Mouse (Mus musculus): ENCODE data around the gene Ppil4. TPM values are rescaled to one million over a fixed set of nuclear protein-coding genes. Genes with fewer than 3 reads are reported as not detected.
A peak's percentile ranks its signal among the peaks of the same experiment; 100 is the strongest.

The Ppil4 gene
- polyA plus RNA-seq, 1 experiment from 2014 or later = 38.8 TPM

DNA sequence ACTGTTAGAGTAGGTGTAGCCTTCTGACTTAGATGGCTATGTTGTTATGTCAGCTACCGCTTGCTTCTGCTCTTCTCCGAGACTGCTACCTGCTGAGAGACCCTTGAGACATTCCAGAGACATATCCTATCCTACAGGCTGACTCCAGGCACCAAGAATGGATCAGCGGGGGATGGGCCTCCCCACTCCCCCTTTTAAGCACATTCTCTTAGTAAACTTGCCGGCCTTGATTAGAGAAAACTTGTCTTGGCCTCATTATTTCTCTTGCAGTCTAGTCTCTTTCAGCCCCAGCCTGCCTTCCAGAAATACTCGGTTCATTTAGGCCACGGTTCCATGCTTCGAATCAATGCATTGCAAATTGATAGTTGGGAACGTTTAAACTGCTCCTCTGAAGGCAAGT is 77.1 kb downstream of the Ppil4 start:
- no peaks in the 10 kb centered on the region for H3K9me3 ChIP-seq
- H3K4me3 ChIP-seq = no peak overlapping the region
- H3K36me3 ChIP-seq = no peaks in the 10 kb centered on the region
- peaks cover 32% of the 10 kb centered on the region for H3K27me3 ChIP-seq (ENCODE audit: insufficient read depth, poor library complexity, severe bottlenecking)
- no peak for DNase-seq (ENCODE audit: low spot score)
- 48% methylated on average over 8 of the region's 8 CpGs for WGBS
- no peak overlapping the region for H3K27ac ChIP-seq
- peaks cover 22% of the 10 kb centered on the region for H3K4me1 ChIP-seq

- Histone ChIP-seq H3K4me1 (peaks cover 22% of the 10 kb centered on the region), H3K27ac (no peak overlapping the region), H3K9me3 (no peaks in the 10 kb centered on the region), H3K4me3 (no peak overlapping the region), H3K36me3 (no peaks in the 10 kb centered on the region), H3K27me3 (ENCODE audit: insufficient read depth, poor library complexity, severe bottlenecking) (peaks cover 32% of the 10 kb centered on the region)
- 63% methylated on average over 11 of the region's 11 CpGs for WGBS
- peak; percentile 71 for DNase-seq (ENCODE audit: low spot score)
Observed at GRCm38 (mm10) chr10:7870571-7871315, 78.1 kb downstream of the Ppil4 start.

DNA sequence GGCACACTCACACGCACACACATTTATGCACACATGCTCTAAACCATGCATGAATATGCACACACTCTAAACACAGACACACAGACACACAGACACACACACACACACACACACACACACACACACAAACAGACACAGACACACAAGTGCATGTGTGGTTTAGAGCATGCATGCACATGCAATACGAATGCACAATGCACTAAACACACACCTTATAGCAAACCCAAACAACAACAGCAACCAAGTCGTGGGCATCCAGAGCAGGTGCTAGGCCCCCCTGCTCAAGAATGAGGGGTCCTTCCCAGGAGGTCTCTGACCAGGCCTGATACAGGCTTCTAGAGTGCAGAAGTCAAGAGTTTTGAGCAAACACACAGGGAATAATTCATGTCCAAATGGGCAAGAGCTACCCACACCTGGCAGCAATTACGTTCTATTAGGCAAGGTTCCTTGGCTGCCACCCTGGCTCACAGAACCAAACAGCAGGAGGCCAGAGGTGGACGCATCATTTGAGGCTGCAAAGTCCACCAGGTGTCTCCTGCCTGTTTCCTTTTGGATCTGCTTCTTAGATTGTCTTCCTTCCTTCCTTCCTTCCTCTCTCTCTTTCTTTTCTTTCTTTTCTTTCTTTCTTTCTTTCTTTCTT is 78.8 kb downstream of the Ppil4 start:
- no peaks in the 10 kb centered on the region for H3K36me3 ChIP-seq
- peaks cover 27% of the 10 kb centered on the region for H3K27me3 ChIP-seq (ENCODE audit: insufficient read depth, poor library complexity, severe bottlenecking)
- H3K27ac ChIP-seq = no peak overlapping the region
- no peak overlapping the region for H3K4me3 ChIP-seq
- no peaks in the 10 kb centered on the region for H3K9me3 ChIP-seq
- 82% methylated on average over 5 of the region's 5 CpGs for WGBS
- DNase-seq (ENCODE audit: low spot score) = peak; percentile 62
- peaks cover 22% of the 10 kb centered on the region for H3K4me1 ChIP-seq

Small RNA genes lying within 50 kb of the gene (microRNA-seq; reads per million reads assigned to microRNA genes)
- gene Mir5104 = 1.8 reads per million

Other genes with a start within 250 kb of the Ppil4 start
- gene Lrp11, start 203.1 kb upstream of the Ppil4 start, polyA plus RNA-seq (2016; fragmentation: Nextera tagmentation; extraction: Ambion mirVana) = 3.5 and 3.7 TPM in 2 replicates
- 55.5 and 72.0 TPM in 2 replicates for gene Nup43, start 125.4 kb upstream of the Ppil4 start, polyA plus RNA-seq (2016; fragmentation: Nextera tagmentation; extraction: Ambion mirVana)
- gene Pcmt1, start 111.8 kb upstream of the Ppil4 start, polyA plus RNA-seq (2016; fragmentation: Nextera tagmentation; extraction: Ambion mirVana) = 143 and 148 TPM in 2 replicates
- gene Lats1, start 111.7 kb upstream of the Ppil4 start, polyA plus RNA-seq (2016; fragmentation: Nextera tagmentation; extraction: Ambion mirVana) = 3.6 and 4.7 TPM in 2 replicates
- 42.8 and 57.9 TPM in 2 replicates for gene Katna1, start 66.9 kb upstream of the Ppil4 start, polyA plus RNA-seq (2016; fragmentation: Nextera tagmentation; extraction: Ambion mirVana)
- 72.4 and 74.5 TPM in 2 replicates for gene Ginm1, start 67 bp upstream of the Ppil4 start, polyA plus RNA-seq (2016; fragmentation: Nextera tagmentation; extraction: Ambion mirVana)
- 0.11 and 0.12 TPM in 2 replicates for gene Zc3h12d, start 39.6 kb downstream of the Ppil4 start, polyA plus RNA-seq (2016; fragmentation: Nextera tagmentation; extraction: Ambion mirVana)
- gene Tab2, start 163.3 kb downstream of the Ppil4 start, polyA plus RNA-seq (2016; fragmentation: Nextera tagmentation; extraction: Ambion mirVana) = 15.5 and 20.7 TPM in 2 replicates

All from heart, embryonic 10.5 days (tissue).